Mouse (Mus musculus) WW6 (cell line): Measurements from ENCODE around the gene Tpx2.

Experiments
- DNase-seq: peaks from one replicate; pipeline ENCODE4 v3.0.0-alpha.2; 2013; ENCODE audit warnings: low read depth, low spot score

The Tpx2 gene

GRCm38 (mm10) chr2:152943568-152943967 lies 95.8 kb downstream of the Tpx2 start:
- DNase-seq, result no peak

- DNase-seq, result no peak
These were observed 96.2 kb downstream of the Tpx2 start for GRCm38 (mm10) chr2:152944013-152944412.
